Comparison of ENCODE assay signal across 1 mouse cellular context in the genomic region with DNA sequence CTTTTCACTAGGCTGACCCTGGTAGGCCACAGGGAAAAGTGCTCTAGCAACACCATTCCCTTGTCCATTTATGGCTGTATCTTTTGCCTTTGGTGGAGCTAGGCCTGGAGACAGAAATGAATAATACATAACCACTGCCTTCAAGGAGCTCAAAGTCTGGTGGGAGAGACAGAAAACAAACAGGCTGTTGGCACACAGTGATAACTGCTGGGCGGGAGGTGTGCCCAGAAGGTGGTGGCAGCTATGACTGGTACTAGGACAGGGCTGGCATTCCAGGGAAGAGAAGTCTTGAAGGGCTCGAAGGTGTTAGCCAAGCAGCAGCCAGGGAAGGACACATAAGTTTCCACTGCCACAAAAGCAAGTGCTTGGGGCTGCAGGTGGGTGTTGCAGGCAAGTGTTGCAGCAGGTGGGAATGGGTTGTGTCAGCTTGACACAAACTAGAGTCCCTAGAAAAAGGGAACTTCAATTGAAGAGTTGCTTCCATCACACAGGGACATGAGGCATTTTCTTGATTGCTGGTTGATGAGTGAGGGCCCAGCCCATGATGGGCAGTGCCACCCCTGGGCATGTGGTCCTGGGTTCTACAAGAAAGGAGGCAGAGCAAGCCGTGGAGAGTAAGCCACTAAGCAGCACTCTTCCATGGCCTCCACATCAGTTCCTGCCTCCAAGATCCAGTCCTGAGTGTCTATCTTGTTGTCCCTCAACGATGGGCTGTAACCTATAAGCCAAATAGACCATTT.
TF ChIP-seq lines count a peak whose summit lies in the region.

No protein-coding gene starts in this region.

TF ChIP-seq in MEL, 35 proteins besides CTCF, POLR2A, EP300 and RAD21:
- no peak for TF ChIP-seq ZC3H11A (IDR thresholded peaks at IDR 0.05; ENCODE audit: low read depth, low read length)
- no peak for TF ChIP-seq RCOR1 (IDR thresholded peaks at IDR 0.05; ENCODE audit: low read depth, low read length)
- no peak for TF ChIP-seq ZKSCAN1 (IDR thresholded peaks at IDR 0.05; ENCODE audit: low read depth, low read length)
- no peak for TF ChIP-seq MAZ (IDR thresholded peaks at IDR 0.05; ENCODE audit: low read depth, low read length)
- TF ChIP-seq UBTF (IDR thresholded peaks at IDR 0.05; ENCODE audit: borderline replicate concordance, insufficient read depth, low read depth, low read length): no peak
- TF ChIP-seq MXI1 (IDR thresholded peaks at IDR 0.05; ENCODE audit: low read depth, low read length): no peak
